12 mouse cellular contexts compared by ENCODE assay signal in genomic region chr7:64185203-64185931, GRCm38 (mm10). TPM values are rescaled to one million over a fixed set of nuclear protein-coding genes. Genes with fewer than 3 reads are reported as not detected.
DNase-seq lines count a peak whose midpoint lies in the region; ATAC-seq and TF ChIP-seq lines count a peak whose summit lies in the region.
"Had no signal": no experiment of that assay in that cellular context is flagged by ENCODE, and none has a peak within 500 bp of the region (broad histone marks: within the 10 kb centered on the region; RNA-seq: fewer than 3 reads in every experiment).

No protein-coding gene starts in this region.

- no peak overlapping the region for H3K4me2 ChIP-seq in hindbrain, embryonic 15.5 days
- H3K4me2 ChIP-seq in hindbrain, postnatal 0 days (ENCODE audit: low read depth, low read length), result no peak overlapping the region
- no peak overlapping the region for H3K4me2 ChIP-seq in forebrain, embryonic 11.5 days (ENCODE audit: low read depth, low read length, severe bottlenecking)
- no peak overlapping the region for H3K4me2 ChIP-seq in midbrain, embryonic 12.5 days (replicated peaks)
- H3K4me2 ChIP-seq: liver, embryonic 15.5 days had no signal

- DNase-seq in hindbrain, postnatal 0 days (ENCODE audit: low spot score), result no peak
- peak; percentile 62 for DNase-seq in forebrain, embryonic 11.5 days (ENCODE audit: low spot score)
- peak; percentile 67 for DNase-seq in thymus, postnatal 4 days
- DNase-seq in right cerebral cortex, postnatal 4 days, result no peak
- no peak for DNase-seq in urinary bladder, adult 2 months (ENCODE audit: low spot score)
- no peak for DNase-seq in gastrocnemius, postnatal 14 days
- DNase-seq: adrenal gland, postnatal 14 days; gastrocnemius, postnatal 25 days had no signal

- H3K27me3 ChIP-seq in hindbrain, embryonic 15.5 days, result no peaks in the 10 kb centered on the region
- no peaks in the 10 kb centered on the region for H3K27me3 ChIP-seq in hindbrain, postnatal 0 days (ENCODE audit: insufficient read depth, low read length)
- no peaks in the 10 kb centered on the region; the same call in 1 of the 2 replicates for H3K27me3 ChIP-seq in forebrain, embryonic 11.5 days (ENCODE audit: control insufficient read depth, insufficient read depth, low read length)
- no peaks in the 10 kb centered on the region for H3K27me3 ChIP-seq in midbrain, embryonic 12.5 days
- H3K27me3 ChIP-seq: liver, embryonic 15.5 days had no signal

- no peak overlapping the region for H3K4me3 ChIP-seq in hindbrain, embryonic 15.5 days
- no peak overlapping the region for H3K4me3 ChIP-seq in hindbrain, postnatal 0 days (ENCODE audit: low read length)
- H3K4me3 ChIP-seq in forebrain, embryonic 11.5 days (ENCODE audit: low read depth, low read length), result no peak overlapping the region
- no peak overlapping the region for H3K4me3 ChIP-seq in midbrain, embryonic 12.5 days
- H3K4me3 ChIP-seq: liver, embryonic 15.5 days had no signal

- no peak overlapping the region for H3K27ac ChIP-seq in hindbrain, embryonic 15.5 days (replicated peaks)
- H3K27ac ChIP-seq in hindbrain, postnatal 0 days, result no peak overlapping the region
- H3K27ac ChIP-seq in forebrain, embryonic 11.5 days (ENCODE audit: low read depth, low read length), result no peak overlapping the region
- peak overlapping the region; percentile 31; the same call in 1 of the 2 replicates for H3K27ac ChIP-seq in midbrain, embryonic 12.5 days (replicated peaks)
- H3K27ac ChIP-seq: liver, embryonic 15.5 days had no signal

- H3K4me1 ChIP-seq in hindbrain, embryonic 15.5 days (replicated peaks), result no peaks in the 10 kb centered on the region
- no peaks in the 10 kb centered on the region for H3K4me1 ChIP-seq in hindbrain, postnatal 0 days (ENCODE audit: insufficient read depth, low read length)
- H3K4me1 ChIP-seq in forebrain, embryonic 11.5 days (replicated peaks; ENCODE audit: control insufficient read depth, insufficient read depth, low read length), result peaks cover 10% of the 10 kb centered on the region; the same call in 1 of the 2 replicates
- peaks cover 8% of the 10 kb centered on the region for H3K4me1 ChIP-seq in midbrain, embryonic 12.5 days
- H3K4me1 ChIP-seq: liver, embryonic 15.5 days had no signal

- H3K9ac ChIP-seq in hindbrain, embryonic 15.5 days, result no peak overlapping the region
- H3K9ac ChIP-seq in hindbrain, postnatal 0 days (replicated peaks; ENCODE audit: low read length), result no peak overlapping the region
- no peak overlapping the region; the same call in 1 of the 2 replicates for H3K9ac ChIP-seq in forebrain, embryonic 11.5 days (ENCODE audit: low read length)
- no peak overlapping the region for H3K9ac ChIP-seq in midbrain, embryonic 12.5 days (replicated peaks)
- H3K9ac ChIP-seq: liver, embryonic 15.5 days had no signal

- H3K9me3 ChIP-seq in hindbrain, embryonic 15.5 days, result no peaks in the 10 kb centered on the region
- H3K9me3 ChIP-seq in hindbrain, postnatal 0 days (ENCODE audit: low read length), result no peaks in the 10 kb centered on the region
- no peaks in the 10 kb centered on the region for H3K9me3 ChIP-seq in forebrain, embryonic 11.5 days (ENCODE audit: control insufficient read depth, low read length)
- no peaks in the 10 kb centered on the region for H3K9me3 ChIP-seq in midbrain, embryonic 12.5 days
- H3K9me3 ChIP-seq: liver, embryonic 15.5 days had no signal

- 33% methylated on average over 10 of the region's 10 CpGs for WGBS in hindbrain, embryonic 15.5 days
- 31% methylated on average over 10 of the region's 10 CpGs for WGBS in hindbrain, postnatal 0 days
- 35% methylated on average over 10 of the region's 10 CpGs for WGBS in forebrain, embryonic 11.5 days
- whole genome bisulfite sequencing in midbrain, embryonic 12.5 days, result 37% methylated on average over 10 of the region's 10 CpGs

- ATAC-seq in hindbrain, embryonic 15.5 days (ENCODE audit: low FRiP score, low read depth), result 0 out of 2 replicates have a peak, but pooled peaks have one; percentile 11
- ATAC-seq in hindbrain, postnatal 0 days, result no peak
- ATAC-seq in forebrain, embryonic 11.5 days (replicated peaks; ENCODE audit: low FRiP score), result peak; percentile 71
- ATAC-seq in midbrain, embryonic 12.5 days (ENCODE audit: low FRiP score, low read depth), result peak; percentile 68
- ATAC-seq: hindbrain, embryonic 16.5 days had no signal

- intact Hi-C loops in gastrocnemius, postnatal 14 days (cut with DNase I; ENCODE audit: low total_unique reads), result no loop called here

- H3K36me3 ChIP-seq in hindbrain, embryonic 15.5 days, result no peaks in the 10 kb centered on the region
- no peaks in the 10 kb centered on the region for H3K36me3 ChIP-seq in hindbrain, postnatal 0 days (ENCODE audit: insufficient read depth, low read length)
- H3K36me3 ChIP-seq in forebrain, embryonic 11.5 days (ENCODE audit: control insufficient read depth, insufficient read depth, low read length), result no peaks in the 10 kb centered on the region
- H3K36me3 ChIP-seq in midbrain, embryonic 12.5 days, result no peaks in the 10 kb centered on the region
- H3K36me3 ChIP-seq: liver, embryonic 15.5 days had no signal

- no peak for TF ChIP-seq CTCF in hindbrain, postnatal 0 days (IDR thresholded peaks at IDR 0.05; ENCODE audit: low read depth)

RNA-seq across cellular contexts. Expression of gene Trpm1, which starts 31.7 kb away (rescaled TPM):
- polyA plus RNA-seq in hindbrain, embryonic 15.5 days (2015; fragmentation: Nextera tagmentation; extraction: Ambion mirVana), result 0.14 and 0.17 TPM in 2 replicates
- total RNA-seq in hindbrain, postnatal 0 days (2014; rRNA removed), result 0.16 TPM in 1 of 2 replicates, not detected in the other
- 0.26 and 0.33 TPM in 2 replicates for polyA plus RNA-seq in hindbrain, postnatal 0 days (2015; fragmentation: Nextera tagmentation; extraction: Ambion mirVana)
- polyA plus RNA-seq in forebrain, embryonic 11.5 days (2014; fragmentation: Nextera tagmentation; extraction: Ambion mirVana), result 0.81 and 2.3 TPM in 2 replicates
- polyA plus RNA-seq in midbrain, embryonic 12.5 days (2016; fragmentation: Nextera tagmentation; extraction: Ambion mirVana), result 0.52 and 0.72 TPM in 2 replicates
- 0.01 TPM in 1 of 2 replicates, not detected in the other for polyA plus RNA-seq in urinary bladder, adult 2 months (2012; rRNA removed)
- under 1 TPM; 0.51 to 0.78 TPM for total RNA-seq in gastrocnemius, postnatal 14 days (2021)
- total RNA-seq: adrenal gland, postnatal 14 days had no signal
- polyA plus RNA-seq: liver, embryonic 15.5 days had no signal

Comparison
In these comparisons a context has a peak if more than half of its experiments do, and no peak if none do; other contexts are left out.
1. DNase-seq: peak in forebrain, embryonic 11.5 days (single experiment) and thymus, postnatal 4 days (single experiment); none in hindbrain, postnatal 0 days (single experiment), right cerebral cortex, postnatal 4 days (single experiment), urinary bladder, adult 2 months (single experiment) and gastrocnemius, postnatal 14 days (single experiment).